24 mouse cellular contexts compared by ENCODE assay signal in the genomic region with DNA sequence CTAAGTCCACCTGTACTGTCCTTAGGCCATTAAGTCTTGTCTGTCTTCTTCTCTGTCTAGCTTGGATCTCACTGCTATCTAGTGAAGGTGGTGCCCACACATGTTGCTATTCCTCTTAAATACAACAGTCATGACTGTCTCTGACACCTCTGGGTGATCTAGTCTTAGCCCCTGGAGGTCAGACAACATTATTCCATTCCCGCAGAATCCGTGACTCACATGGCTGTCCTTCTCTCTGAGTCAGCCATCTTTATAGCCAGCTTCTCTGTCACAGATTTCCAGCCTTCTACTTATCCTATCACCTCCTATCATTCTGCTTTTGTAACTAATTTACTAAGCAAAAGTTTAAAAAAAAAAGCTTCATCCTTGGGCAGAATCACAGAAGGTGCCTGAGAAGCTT.
A peak's percentile ranks its signal among the peaks of the same experiment; 100 is the strongest.
DNase-seq lines count a peak whose midpoint lies in the region; ATAC-seq and TF ChIP-seq lines count a peak whose summit lies in the region.
"Had no signal": no experiment of that assay in that cellular context is flagged by ENCODE, and none has a peak within 500 bp of the region (broad histone marks: within the 10 kb centered on the region; RNA-seq: fewer than 3 reads in every experiment).

No protein-coding gene starts in this region.

- peak; percentile 71 for DNase-seq in adrenal gland, adult 2 months
- DNase-seq in adrenal gland, postnatal 4 days (ENCODE audit: low spot score in 2 of 2) = no peak
- no peak for DNase-seq in layer of hippocampus, adult 2 months (ENCODE audit: low spot score in 2 of 2)
- no peak for DNase-seq in layer of hippocampus, adult 9-10 months (ENCODE audit: low spot score)
- DNase-seq in Patski (ENCODE audit: low read depth, low spot score) = peak; percentile 41
- no peak for DNase-seq in heart, embryonic 10.5 days (ENCODE audit: low spot score)
- DNase-seq: cerebellum, adult 11-12 months; cerebellum, adult 8-10 months; cerebellum, postnatal 10 days; cerebellum, postnatal 36 days; embryo, embryonic 11 days; gastrocnemius, postnatal 25 days; heart, adult 18-20 months; kidney, adult 2 months had no signal

- H3K27me3 ChIP-seq in Patski = no peaks in the 10 kb centered on the region
- no peaks in the 10 kb centered on the region for H3K27me3 ChIP-seq in heart, embryonic 10.5 days (ENCODE audit: insufficient read depth, poor library complexity, severe bottlenecking)
- H3K27me3 ChIP-seq: embryonic facial prominence, embryonic 13.5 days; forebrain, embryonic 12.5 days; forebrain, embryonic 15.5 days; hindbrain, embryonic 12.5 days; hindbrain, embryonic 15.5 days had no signal

- H3K4me1 ChIP-seq in heart, embryonic 10.5 days = peaks cover 16% of the 10 kb centered on the region; the same call in 1 of the 2 replicates
- H3K4me1 ChIP-seq: embryonic facial prominence, embryonic 10.5 days; embryonic facial prominence, embryonic 13.5 days; forebrain, embryonic 12.5 days; forebrain, embryonic 15.5 days; hindbrain, embryonic 12.5 days; hindbrain, embryonic 15.5 days had no signal

- 0 out of 2 replicates have a peak overlapping the region, but pooled peaks have one; percentile 11 for H3K27ac ChIP-seq in layer of hippocampus, adult 2 months
- no peak overlapping the region for H3K27ac ChIP-seq in heart, embryonic 10.5 days
- H3K27ac ChIP-seq: embryonic facial prominence, embryonic 10.5 days; embryonic facial prominence, embryonic 13.5 days; forebrain, embryonic 12.5 days; forebrain, embryonic 15.5 days; hindbrain, embryonic 12.5 days; hindbrain, embryonic 15.5 days had no signal

- in situ Hi-C loops in Patski (cut with MboI; ENCODE audit: low pct_unique_long_range_greater_than_20kb) = no loop called here

- no peak overlapping the region for H3K4me3 ChIP-seq in layer of hippocampus, adult 2 months
- H3K4me3 ChIP-seq in heart, embryonic 10.5 days = no peak overlapping the region
- H3K4me3 ChIP-seq: embryonic facial prominence, embryonic 10.5 days; embryonic facial prominence, embryonic 13.5 days; erythroblast, embryonic 14.5 days; forebrain, embryonic 12.5 days; forebrain, embryonic 15.5 days; hindbrain, embryonic 12.5 days; hindbrain, embryonic 15.5 days had no signal

- CTCF ChIA-PET in Patski (lab: Charles Lee) = interaction anchor here (1.2 to 1.4 kb wide), 3 partner anchors 14 to 19 kb away, joined by 3 to 4 read pairs (median 3); no protein-coding TSS in a partner anchor

- ATAC-seq in Patski = no peak
- ATAC-seq: activated CD4-positive, CD25-positive, alpha-beta regulatory T cell, adult 4 months; CD4-positive, CD25-positive, alpha-beta regulatory T cell, adult 4 months; forebrain, embryonic 15.5 days; intestine, postnatal 0 days had no signal

- H3K36me3 ChIP-seq in heart, embryonic 10.5 days = peaks cover 37% of the 10 kb centered on the region

- WGBS in heart, embryonic 10.5 days = 87% methylated on average over 2 of the region's 2 CpGs

- no peaks in the 10 kb centered on the region for H3K9me3 ChIP-seq in heart, embryonic 10.5 days
- H3K9me3 ChIP-seq: embryonic facial prominence, embryonic 10.5 days; embryonic facial prominence, embryonic 13.5 days; forebrain, embryonic 12.5 days; forebrain, embryonic 15.5 days; hindbrain, embryonic 12.5 days; hindbrain, embryonic 15.5 days had no signal

- POLR2A ChIA-PET in Patski (lab: Charles Lee) = interaction anchor here (0.7 kb wide), 1 partner anchor 9 kb away, joined by 3 read pairs; no protein-coding TSS in a partner anchor

- TF ChIP-seq CTCF in layer of hippocampus, adult 2 months (conservative IDR thresholded peaks at IDR 0.05) = no peak
- no peak for TF ChIP-seq CTCF in Patski (IDR thresholded peaks at IDR 0.05)

Comparison
In these comparisons a context has a peak if more than half of its experiments do, and no peak if none do; other contexts are left out.
1. DNase-seq: peak in adrenal gland, adult 2 months (single experiment) and Patski (single experiment); none in adrenal gland, postnatal 4 days (0 of 2), layer of hippocampus, adult 2 months (0 of 2), layer of hippocampus, adult 9-10 months (single experiment) and heart, embryonic 10.5 days (single experiment).